Mouse (Mus musculus): Measurements from ENCODE around the gene Emg1.

The Emg1 gene

DNA sequence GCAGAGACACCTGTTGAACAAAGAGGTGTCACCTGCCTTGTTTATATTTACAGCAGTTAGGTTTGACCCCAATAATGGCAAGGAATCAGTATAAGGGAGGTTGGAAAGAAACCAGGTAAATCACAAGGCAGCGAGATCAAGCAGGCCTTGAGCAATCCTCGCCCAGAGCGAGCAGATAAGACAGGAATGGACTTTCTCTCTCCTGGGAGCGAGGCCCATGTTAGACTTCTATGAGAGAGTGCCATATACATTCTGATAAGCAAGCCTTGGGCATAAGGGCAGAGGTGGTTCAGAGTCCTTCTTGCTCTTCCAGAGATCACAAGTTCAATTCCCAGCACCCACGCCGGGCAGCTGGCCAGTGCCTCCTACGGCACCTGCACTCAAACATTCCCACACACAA lies 33.2 kb downstream of the Emg1 start:
- no peak for DNase-seq

DNA sequence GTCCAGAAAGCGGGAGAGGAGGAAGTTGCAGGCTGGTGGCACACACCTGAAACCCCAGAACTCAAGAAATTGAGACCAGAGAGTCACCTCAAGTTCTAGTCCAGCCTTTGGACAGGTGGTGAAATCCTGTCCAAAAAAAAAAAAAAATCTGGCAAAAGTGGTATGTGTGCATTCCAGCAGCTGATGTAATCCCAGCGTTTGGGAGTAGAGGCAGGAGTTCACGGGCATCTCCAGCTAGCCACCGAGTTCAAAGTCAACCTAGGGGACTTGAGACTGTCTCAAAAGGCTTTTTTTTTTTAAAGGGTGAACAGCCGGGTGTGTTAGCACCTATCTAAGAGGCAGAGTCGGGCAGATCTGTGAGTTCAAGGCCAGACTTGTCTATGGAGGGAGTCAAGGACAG lies 35.8 kb downstream of the Emg1 start:
- no peak for DNase-seq

DNA sequence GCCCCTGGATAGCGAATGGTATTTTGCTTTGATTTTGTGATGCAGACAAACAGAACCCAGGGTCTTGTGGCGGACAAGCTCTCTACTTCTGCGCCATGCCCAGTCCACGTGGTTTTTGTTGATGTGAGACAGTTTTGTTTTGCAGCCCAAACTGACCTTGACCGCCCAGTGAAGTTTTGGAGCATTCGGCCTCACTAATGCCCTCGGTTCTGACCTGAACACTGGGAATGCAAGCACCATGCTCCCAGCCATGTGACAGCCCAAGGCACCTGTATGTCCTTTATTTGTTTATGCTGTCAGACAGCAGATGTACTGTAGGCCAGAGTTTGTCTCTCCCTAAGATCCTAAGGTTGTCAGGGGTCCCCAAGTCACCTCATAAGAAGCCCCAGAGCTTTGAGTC lies 37.4 kb downstream of the Emg1 start:
- DNase-seq: no peak

DNA sequence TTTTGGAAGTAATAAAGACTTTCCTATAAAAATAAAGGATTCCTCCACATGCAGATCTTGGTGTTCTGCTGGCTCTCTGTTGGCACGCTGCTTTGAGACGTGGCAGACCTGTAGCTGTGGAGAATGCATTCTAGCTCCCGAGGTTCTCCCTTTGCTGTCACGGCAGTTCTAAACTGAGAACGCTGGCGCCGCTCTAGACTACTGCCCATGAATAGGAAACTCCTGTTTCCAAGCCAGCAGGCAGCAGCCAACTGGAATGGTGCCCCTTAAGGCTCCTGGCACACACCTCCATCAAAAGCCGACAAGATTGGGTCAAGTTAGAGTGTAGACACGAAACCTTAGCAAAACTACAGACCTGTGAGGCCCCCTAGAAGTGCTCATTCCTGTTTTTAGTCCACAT lies 38.4 kb downstream of the Emg1 start:
- DNase-seq: peak; percentile 75 to 76

DNA sequence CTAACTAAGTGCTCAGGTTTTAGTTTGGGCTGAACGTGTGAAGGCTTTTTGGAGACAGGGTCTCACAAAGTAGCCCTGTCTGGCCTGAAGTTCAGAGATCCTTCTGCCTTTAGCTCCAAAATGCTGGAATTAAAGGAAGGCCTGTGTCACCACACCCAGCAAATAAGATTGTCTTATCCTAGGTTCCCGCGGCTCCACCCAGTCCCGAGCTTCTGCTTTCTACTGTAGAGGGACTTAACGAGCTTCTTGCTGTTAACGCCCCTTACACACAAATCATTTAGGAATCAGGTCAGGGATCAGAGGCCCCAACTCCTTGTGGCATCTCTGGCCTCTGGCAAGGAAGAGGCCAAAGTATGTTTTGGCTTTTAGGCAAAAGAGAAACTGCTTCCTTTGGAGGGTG lies 39.9 kb downstream of the Emg1 start:
- no peak for DNase-seq

DNA sequence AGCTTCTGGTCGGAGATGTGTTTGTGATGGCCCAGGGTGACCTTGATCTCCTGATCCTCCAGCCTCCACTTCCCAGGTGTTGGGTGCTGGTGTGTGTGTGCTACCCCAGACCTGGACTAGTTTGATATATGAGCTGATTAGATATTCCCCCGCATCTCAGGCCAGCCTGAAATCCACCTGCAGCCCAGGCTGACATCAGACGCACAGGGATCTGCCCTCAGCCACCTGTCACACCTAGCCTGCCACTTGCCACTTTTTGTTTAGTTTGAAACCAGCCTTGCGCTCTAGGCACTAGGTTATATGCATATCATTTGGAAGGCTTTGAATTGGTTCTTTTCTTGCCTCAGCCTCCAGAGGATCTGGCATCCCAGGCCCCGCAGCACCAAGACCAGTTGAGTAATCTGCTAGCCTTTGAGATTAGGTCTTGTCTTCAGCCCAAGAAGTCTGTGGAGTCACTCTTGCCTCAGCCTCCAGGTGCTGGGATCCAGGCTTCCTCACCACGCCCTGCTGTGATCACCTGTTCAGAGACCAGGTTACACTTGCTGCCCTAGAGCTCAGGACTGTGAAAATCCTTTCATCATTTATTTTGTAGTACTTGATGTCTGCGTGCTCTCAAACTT lies 41.6 kb downstream of the Emg1 start:
- DNase-seq: peak; percentile 37 to 49

DNA sequence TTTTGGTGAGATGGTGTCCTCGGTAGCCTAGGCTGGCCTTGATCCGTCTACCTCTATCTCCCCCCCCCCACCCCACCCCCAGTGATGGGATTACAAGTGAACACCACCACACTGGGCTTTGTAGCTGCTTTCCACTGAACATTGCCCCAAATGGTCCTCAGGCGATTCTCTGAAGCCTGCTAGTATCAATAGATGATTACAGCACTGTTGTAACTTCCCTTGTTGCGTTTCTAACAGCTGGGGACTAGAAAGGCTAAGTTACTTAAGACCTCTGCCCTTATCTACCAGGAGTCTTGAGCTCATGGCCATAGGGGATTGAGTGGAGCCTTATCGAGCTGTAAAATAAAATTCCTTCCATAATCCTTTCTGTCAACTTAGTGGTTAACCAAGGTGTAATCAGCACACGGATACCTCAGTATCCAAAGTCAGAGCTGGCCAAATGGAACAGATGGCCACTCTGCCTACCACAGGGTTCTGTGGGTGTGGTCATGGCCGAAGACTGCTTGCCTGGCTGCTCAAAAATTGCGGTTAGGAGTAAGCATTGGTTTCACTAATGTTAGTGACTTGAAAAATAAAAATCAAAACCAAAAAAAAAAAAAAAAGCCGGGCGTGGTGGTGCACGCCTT lies 42.6 kb downstream of the Emg1 start:
- DNase-seq: peak; percentile 85

DNA sequence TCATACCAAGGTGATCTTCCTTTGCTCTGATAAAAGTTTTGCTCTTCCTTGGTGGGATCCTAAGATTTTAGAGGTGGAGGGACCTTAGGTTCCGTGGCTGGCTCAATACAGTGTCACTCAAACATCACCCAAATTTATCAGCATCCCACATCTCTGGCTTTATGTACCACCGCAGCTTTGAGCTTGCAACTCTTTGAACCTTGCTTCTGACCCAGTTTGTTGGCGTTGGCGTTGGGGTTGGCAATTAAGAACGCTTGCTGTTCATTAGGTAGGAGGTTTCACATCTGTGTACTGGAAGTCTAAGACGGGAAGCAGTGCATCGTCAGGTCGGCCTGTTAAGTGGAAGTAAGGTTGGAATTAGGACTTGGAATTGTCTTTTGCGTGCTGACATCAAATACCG lies 47.0 kb downstream of the Emg1 start:
- DNase-seq: no peak

DNA sequence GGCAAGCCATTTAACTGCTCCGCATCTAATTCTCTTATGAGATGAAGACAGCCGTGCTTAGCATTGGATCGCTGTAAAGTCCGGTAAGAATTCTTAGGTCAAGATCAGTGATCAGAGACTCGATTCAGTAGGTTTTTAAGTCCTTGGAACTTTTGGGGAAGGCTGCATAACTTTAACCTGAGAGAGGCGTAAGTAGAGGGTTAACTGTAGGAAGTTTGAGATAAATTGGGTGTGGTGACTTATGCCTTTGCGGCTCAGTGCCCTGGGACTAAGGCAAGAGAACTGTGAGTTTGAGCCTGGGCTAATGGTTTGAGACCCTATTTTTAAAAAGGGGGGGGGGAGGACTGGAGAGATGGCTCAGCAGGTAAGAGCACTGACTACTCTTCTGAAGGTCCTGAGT lies 47.7 kb downstream of the Emg1 start:
- DNase-seq: no peak

DNA sequence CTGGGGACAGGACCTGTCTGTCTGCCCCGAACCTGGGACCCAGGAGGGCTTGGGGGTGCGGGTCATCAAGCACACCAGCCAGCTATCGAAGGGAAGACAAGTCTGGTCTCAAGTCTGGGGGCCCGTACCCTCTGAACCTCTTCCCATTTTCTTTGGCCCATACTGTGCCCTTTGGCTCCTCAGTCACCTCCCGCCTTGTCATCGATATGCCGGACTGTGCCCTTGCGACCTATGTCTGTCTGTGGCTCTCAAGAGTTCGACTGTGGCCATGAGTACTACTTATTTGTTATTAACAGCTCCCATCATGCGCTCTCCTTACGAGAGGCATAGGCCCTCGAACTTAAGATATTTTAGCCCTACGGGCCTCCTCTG lies 48.6 kb downstream of the Emg1 start:
- DNase-seq: no peak

DNA sequence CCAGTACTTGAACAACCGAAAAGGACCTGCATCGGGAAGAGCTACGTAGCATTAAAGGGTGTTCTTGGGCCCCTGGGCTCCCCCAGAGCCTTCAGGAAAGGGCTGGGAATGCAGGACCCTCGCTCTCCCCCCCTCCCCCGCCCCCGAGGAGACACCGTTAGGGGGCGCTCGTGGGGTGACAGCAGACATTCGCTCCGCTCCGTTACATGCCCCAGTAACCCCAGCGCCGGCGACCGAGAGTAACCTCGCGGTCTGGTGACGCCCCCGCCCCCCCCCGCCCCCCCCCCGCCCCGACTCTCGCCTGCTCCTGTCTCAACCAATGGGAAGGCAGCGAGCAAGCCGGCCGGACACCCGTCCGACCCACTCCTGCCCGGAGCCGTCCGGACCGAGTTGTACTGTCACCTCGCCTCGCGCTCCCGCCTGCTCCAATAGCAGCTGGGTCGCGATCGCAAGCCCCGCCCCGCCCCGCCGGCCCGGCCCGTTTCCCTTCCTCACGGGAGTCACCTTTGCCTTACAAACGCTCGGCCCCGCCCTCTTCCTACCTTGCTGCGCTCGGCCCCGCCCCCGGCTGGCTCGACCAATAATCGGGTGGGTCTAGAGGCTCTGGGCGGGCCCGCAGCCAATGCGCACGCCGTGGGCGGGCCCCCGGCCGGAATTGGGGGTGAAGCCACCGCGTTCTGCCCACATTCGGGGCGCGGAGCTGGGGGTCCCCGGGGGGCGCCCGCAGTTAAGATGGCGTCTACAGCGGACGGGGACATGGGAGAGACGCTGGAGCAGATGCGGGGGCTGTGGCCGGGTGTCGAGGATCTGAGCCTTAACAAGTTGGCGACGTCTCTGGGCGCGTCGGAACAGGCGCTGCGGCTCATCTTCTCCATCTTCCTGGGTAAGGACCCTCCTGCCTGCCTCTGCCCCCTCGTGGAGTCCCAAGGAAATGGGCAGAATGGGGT lies 49.2 kb downstream of the Emg1 start, which contains the start of gene Lpcat3:
Gene Lpcat3 (plus strand): TSS at position 551 of the 947 bp plus-strand sequence.
- peak; percentile 99 to 100 for DNase-seq

DNA sequence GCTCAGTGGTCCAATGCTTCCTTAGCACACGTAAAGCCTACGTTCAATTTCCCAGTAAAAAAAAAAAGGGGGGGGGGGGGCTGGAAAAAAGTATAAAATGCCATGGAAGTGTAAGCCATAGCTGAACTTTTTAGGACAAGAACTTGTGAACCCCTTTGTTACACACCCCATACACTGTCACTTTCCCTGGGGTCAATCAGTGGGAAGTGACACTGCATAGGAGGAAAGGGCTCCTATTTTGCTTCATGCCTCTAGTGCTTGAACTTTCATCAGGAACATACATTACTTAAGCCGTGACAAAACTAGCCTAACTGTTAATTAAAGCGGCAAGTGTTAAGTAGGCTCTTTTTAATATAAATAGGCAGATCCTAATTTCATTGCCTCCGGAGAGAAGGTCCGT lies 50.0 kb downstream of the Emg1 start:
- no peak for DNase-seq

DNA sequence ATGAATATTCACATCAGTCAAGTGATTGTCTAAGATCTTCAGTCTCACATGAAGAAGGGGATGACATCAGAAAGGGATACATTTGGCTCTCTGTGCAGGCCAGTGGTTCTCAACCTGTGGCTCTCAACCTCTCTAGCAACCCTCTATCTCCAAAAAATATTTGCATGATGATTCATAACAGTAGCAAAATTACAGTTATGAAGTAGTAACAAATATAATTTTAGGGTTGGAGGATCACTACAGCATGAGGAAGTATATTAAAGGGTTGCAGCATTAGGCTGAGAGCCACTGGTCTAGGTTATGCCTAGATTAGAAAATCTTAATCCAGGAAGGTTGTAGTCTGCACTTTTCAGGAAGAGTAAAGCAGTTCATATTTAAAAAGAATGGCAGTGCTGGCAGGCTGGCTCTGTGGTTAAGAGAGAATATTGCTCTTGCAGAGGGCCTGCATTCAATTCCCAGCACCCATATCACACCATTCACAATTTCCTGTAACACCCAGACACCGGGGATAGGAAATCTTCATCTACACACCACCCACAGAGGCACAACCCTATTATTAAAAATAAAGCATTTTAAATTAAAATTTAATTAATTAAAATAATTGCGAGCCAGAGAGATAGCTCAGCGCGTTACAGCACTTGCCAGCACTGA lies 50.7 kb downstream of the Emg1 start:
- DNase-seq: no peak

DNA sequence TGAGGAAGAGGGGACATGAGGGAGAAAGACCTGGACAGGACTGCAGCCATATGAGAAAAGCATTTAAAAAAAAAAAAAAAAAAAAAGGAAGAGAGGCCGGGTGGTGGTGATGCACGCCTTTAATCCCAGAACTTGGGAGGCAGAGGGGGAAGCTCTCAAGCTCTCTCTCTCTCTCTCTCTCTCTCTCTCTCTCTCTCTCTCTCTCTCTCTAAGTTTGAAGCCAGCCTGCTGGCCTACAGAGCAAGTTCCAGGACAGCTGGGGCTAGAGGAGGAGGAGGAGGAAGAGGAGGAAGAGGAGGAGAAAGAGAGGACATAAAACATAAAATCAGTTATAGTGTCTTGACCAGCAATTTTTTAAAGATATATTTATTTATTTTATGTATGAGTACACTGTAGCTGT lies 53.9 kb downstream of the Emg1 start:
- no peak for DNase-seq

DNA sequence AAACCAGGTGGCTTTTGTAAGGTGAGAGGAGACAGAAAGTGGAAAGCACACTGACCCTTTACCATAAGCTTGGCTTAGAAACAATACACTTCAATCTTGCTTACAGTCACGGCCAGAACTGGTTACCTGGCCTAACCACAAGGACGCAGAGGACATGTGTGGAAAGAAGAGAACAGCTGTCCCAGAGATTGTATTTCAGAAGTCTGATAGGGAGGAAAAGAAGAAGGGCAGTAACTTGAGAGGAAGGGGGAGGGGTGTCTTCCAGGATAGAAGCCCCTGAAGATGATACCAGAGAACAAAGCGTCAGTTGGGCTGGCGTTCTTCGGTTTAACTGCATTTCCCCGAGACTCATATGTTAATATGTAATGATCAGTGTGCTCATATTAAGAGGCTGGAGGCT lies 56.1 kb downstream of the Emg1 start:
- DNase-seq: no peak

All from cerebellum, postnatal 36 days (tissue).